Mouse (Mus musculus) forebrain, embryonic 13.5 days (tissue): Measurements from ENCODE around the gene Nrl. TPM values are rescaled to one million over a fixed set of nuclear protein-coding genes. Genes with fewer than 3 reads are reported as not detected.

Source experiments
- ATAC-seq: fragments of 200-750 bp; cut with Nextera tagmentation; 2 replicates; pipeline ENCODE4 v1.8.0; 2017
- H3K27ac ChIP-seq: fragments of 300-500 bp; sonication (generic); 2 replicates; pipeline ENCODE4 v1.5.1; 2015; ENCODE audit warnings: inconsistent platforms, mild to moderate bottlenecking, moderate library complexity
- H3K27me3 ChIP-seq: fragments of 300-500 bp; sonication (generic); 2 replicates; pipeline ENCODE4 v1.6.1; 2015; ENCODE audit warnings: mild to moderate bottlenecking, inconsistent platforms
- H3K36me3 ChIP-seq: fragments of 300-500 bp; sonication (generic); 2 replicates; pipeline ENCODE4 v1.6.1; 2015; ENCODE audit warnings: mild to moderate bottlenecking, inconsistent platforms; ENCODE audit not compliant: poor library complexity, severe bottlenecking
- H3K4me1 ChIP-seq: fragments of 300-500 bp; sonication (generic); 2 replicates; pipeline ENCODE4 v1.6.1; 2015; ENCODE audit warnings: inconsistent platforms
- H3K4me2 ChIP-seq: fragments of 300-500 bp; sonication (generic); 2 replicates; pipeline ENCODE4 v1.6.1; 2015; ENCODE audit warnings: inconsistent platforms, mild to moderate bottlenecking, moderate library complexity
- H3K4me3 ChIP-seq: fragments of 300-500 bp; sonication (generic); 2 replicates; pipeline ENCODE4 v1.5.1; 2015; ENCODE audit warnings: mild to moderate bottlenecking, inconsistent platforms
- H3K9ac ChIP-seq: fragments of 300-500 bp; sonication (generic); 2 replicates; pipeline ENCODE4 v1.6.1; 2015; ENCODE audit warnings: mild to moderate bottlenecking, inconsistent platforms
- H3K9me3 ChIP-seq: fragments of 300-500 bp; sonication (generic); replicated peaks from 2 replicates; pipeline ENCODE4 v1.6.1; 2016; ENCODE audit warnings: inconsistent platforms
- WGBS: fragments of 180-500 bp; shearing (Covaris S2); methylation state at CpG from one replicate; pipeline ENCODE4 v1.1.7; 2015; 5-methylcytosine and 5-hydroxymethylcytosine counted together
- polyA plus RNA-seq: library from polyadenylated mRNA; unstranded; fragments of >200 nt; fragmentation: Nextera tagmentation; extraction: Ambion mirVana; gene quantifications from 2 replicates; pipeline ENCODE4 v1.2.1, GENCODE M21; 2015

Gene Nrl
- polyA plus RNA-seq, 1 experiment from 2014 or later: not detected

- 85% methylated on average over 3 of the region's 3 CpGs for WGBS
- no peaks in the 10 kb centered on the region for H3K9me3 ChIP-seq
Measured at GRCm38 (mm10) chr14:55555788-55556187, 31.0 kb upstream of the Nrl start.

GRCm38 (mm10) chr14:55554635-55555034 is 29.9 kb upstream of the Nrl start:
- Histone ChIP-seq H3K4me1 (peaks cover 7% of the 10 kb centered on the region), H3K36me3 (no peaks in the 10 kb centered on the region), H3K4me3 (no peak overlapping the region), H3K4me2 (no peak overlapping the region), H3K9ac (no peak overlapping the region), H3K9me3 (no peaks in the 10 kb centered on the region), H3K27me3 (no peaks in the 10 kb centered on the region), H3K27ac (no peak overlapping the region)
- ATAC-seq: no peak

More at GRCm38 (mm10) chr14:55555788-55556187, 31.0 kb upstream of the Nrl start:
- Histone ChIP-seq H3K4me1 (peaks cover 7% of the 10 kb centered on the region), H3K4me2 (no peak overlapping the region), H3K9ac (no peak overlapping the region), H3K4me3 (no peak overlapping the region), H3K27ac (no peak overlapping the region), H3K27me3 (no peaks in the 10 kb centered on the region), H3K36me3 (no peaks in the 10 kb centered on the region)
- ATAC-seq: no peak

- no peaks in the 10 kb centered on the region for H3K27me3 ChIP-seq
- H3K4me3 ChIP-seq: no peak overlapping the region
- WGBS: 94% methylated on average over 8 of the region's 8 CpGs
- H3K4me2 ChIP-seq: no peak overlapping the region
- no peaks in the 10 kb centered on the region for H3K9me3 ChIP-seq
- H3K36me3 ChIP-seq: peaks cover 20% of the 10 kb centered on the region
- H3K4me1 ChIP-seq: no peaks in the 10 kb centered on the region
- no peak overlapping the region for H3K27ac ChIP-seq
- no peak for ATAC-seq
- no peak overlapping the region for H3K9ac ChIP-seq
Measured at GRCm38 (mm10) chr14:55551794-55552193, 27.0 kb upstream of the Nrl start.

- H3K9me3 ChIP-seq: no peaks in the 10 kb centered on the region
- H3K36me3 ChIP-seq: peaks cover 20% of the 10 kb centered on the region
- no peak overlapping the region for H3K4me2 ChIP-seq
- H3K27me3 ChIP-seq: no peaks in the 10 kb centered on the region
- no peak for ATAC-seq
- no peaks in the 10 kb centered on the region for H3K4me1 ChIP-seq
- WGBS: 73% methylated on average over 5 of the region's 5 CpGs
- no peak overlapping the region for H3K9ac ChIP-seq
- H3K27ac ChIP-seq: no peak overlapping the region
- no peak overlapping the region for H3K4me3 ChIP-seq
Measured at GRCm38 (mm10) chr14:55551347-55551746, 26.6 kb upstream of the Nrl start.

GRCm38 (mm10) chr14:55550191-55550590 is 25.4 kb upstream of the Nrl start:
- Histone ChIP-seq H3K27ac (no peak overlapping the region), H3K9me3 (no peaks in the 10 kb centered on the region), H3K4me2 (no peak overlapping the region), H3K9ac (no peak overlapping the region), H3K4me1 (no peaks in the 10 kb centered on the region), H3K27me3 (no peaks in the 10 kb centered on the region), H3K36me3 (peaks cover 23% of the 10 kb centered on the region), H3K4me3 (no peak overlapping the region)
- no peak for ATAC-seq
- 80% methylated on average over 6 of the region's 6 CpGs for WGBS

GRCm38 (mm10) chr14:55544334-55544733 is 19.6 kb upstream of the Nrl start:
- WGBS: 63% methylated on average over 9 of the region's 9 CpGs
- no peaks in the 10 kb centered on the region for H3K27me3 ChIP-seq
- peaks cover 35% of the 10 kb centered on the region for H3K36me3 ChIP-seq
- no peak overlapping the region for H3K4me3 ChIP-seq
- no peaks in the 10 kb centered on the region for H3K9me3 ChIP-seq
- no peak for ATAC-seq
- 0 out of 2 replicates have a peak overlapping the region, but pooled peaks have one; percentile 27 for H3K27ac ChIP-seq
- no peak overlapping the region; the same call in 1 of the 2 replicates for H3K4me2 ChIP-seq
- H3K4me1 ChIP-seq: peaks cover 36% of the 10 kb centered on the region
- H3K9ac ChIP-seq: 0 out of 2 replicates have a peak overlapping the region, but pooled peaks have one; percentile 4

- Histone ChIP-seq H3K4me2 (no peak overlapping the region), H3K27ac (no peak overlapping the region), H3K36me3 (peaks cover 15% of the 10 kb centered on the region), H3K4me1 (peaks cover 36% of the 10 kb centered on the region), H3K9me3 (no peaks in the 10 kb centered on the region), H3K27me3 (no peaks in the 10 kb centered on the region), H3K9ac (no peak overlapping the region), H3K4me3 (no peak overlapping the region)
- 95% methylated on average over 12 of the region's 12 CpGs for WGBS
- ATAC-seq: no peak
Measured at GRCm38 (mm10) chr14:55542268-55542667, 17.5 kb upstream of the Nrl start.

GRCm38 (mm10) chr14:55540787-55541321 is 16.1 kb upstream of the Nrl start:
- Histone ChIP-seq H3K4me2 (peak overlapping the region; percentile 88), H3K27ac (peak overlapping the region; percentile 92), H3K4me3 (peak overlapping the region; percentile 54), H3K36me3 (peaks cover 15% of the 10 kb centered on the region), H3K4me1 (peaks cover 36% of the 10 kb centered on the region), H3K9ac (peak overlapping the region; percentile 84), H3K27me3 (no peaks in the 10 kb centered on the region), H3K9me3 (no peaks in the 10 kb centered on the region)
- WGBS: 5% methylated on average over 10 of the region's 10 CpGs
- ATAC-seq: peak; percentile 61

GRCm38 (mm10) chr14:55540067-55540786 is 15.4 kb upstream of the Nrl start, which contains the start of gene Pck2:
Pck2 (plus strand) TSS chr14:55540266.
- H3K4me3 ChIP-seq: peak within 1 kb of the TSS; percentile 54
- H3K4me2 ChIP-seq: peak within 1 kb of the TSS; percentile 88
- H3K27ac ChIP-seq: peak within 1 kb of the TSS; percentile 92
- H3K9ac ChIP-seq: peak within 1 kb of the TSS; percentile 84
- no peaks in the 10 kb centered on the region for H3K9me3 ChIP-seq
- peak; percentile 81 for ATAC-seq
- no peaks in the 10 kb centered on the region for H3K27me3 ChIP-seq
- WGBS: under 1% methylated on average over 32 of the region's 32 CpGs
- peaks cover 13% of the 10 kb centered on the region for H3K36me3 ChIP-seq
- H3K4me1 ChIP-seq: peaks cover 36% of the 10 kb centered on the region

GRCm38 (mm10) chr14:55536116-55536745 is 11.4 kb upstream of the Nrl start:
- H3K27ac ChIP-seq: no peak overlapping the region
- no peaks in the 10 kb centered on the region for H3K36me3 ChIP-seq
- H3K9ac ChIP-seq: no peak overlapping the region
- WGBS: 59% methylated on average over 6 of the region's 6 CpGs
- peaks cover 17% of the 10 kb centered on the region for H3K4me1 ChIP-seq
- ATAC-seq: no peak
- H3K4me2 ChIP-seq: no peak overlapping the region
- no peaks in the 10 kb centered on the region for H3K9me3 ChIP-seq
- no peaks in the 10 kb centered on the region; the same call in 1 of the 2 replicates for H3K27me3 ChIP-seq
- H3K4me3 ChIP-seq: no peak overlapping the region

GRCm38 (mm10) chr14:55527940-55528339 is 3.2 kb upstream of the Nrl start:
- Histone ChIP-seq H3K36me3 (no peaks in the 10 kb centered on the region), H3K4me2 (no peak overlapping the region), H3K27me3 (peaks cover 19% of the 10 kb centered on the region; the same call in 1 of the 2 replicates), H3K9me3 (no peaks in the 10 kb centered on the region), H3K4me3 (no peak overlapping the region), H3K27ac (no peak overlapping the region), H3K9ac (no peak overlapping the region), H3K4me1 (no peaks in the 10 kb centered on the region)
- WGBS: 19% methylated on average over 3 of the region's 3 CpGs
- no peak for ATAC-seq

GRCm38 (mm10) chr14:55526674-55527073 is 1.9 kb upstream of the Nrl start:
- WGBS: 76% methylated on average over 2 of the region's 2 CpGs
- Histone ChIP-seq H3K4me2 (no peak overlapping the region), H3K9me3 (no peaks in the 10 kb centered on the region), H3K36me3 (no peaks in the 10 kb centered on the region), H3K27me3 (peaks cover 26% of the 10 kb centered on the region), H3K9ac (no peak overlapping the region), H3K4me3 (no peak overlapping the region), H3K27ac (no peak overlapping the region), H3K4me1 (no peaks in the 10 kb centered on the region)
- no peak for ATAC-seq
